Mouse (Mus musculus): ENCODE data around the gene Inhbe. TPM values are rescaled to one million over a fixed set of nuclear protein-coding genes. Genes with fewer than 3 reads are reported as not detected.

Inhbe gene
- polyA plus RNA-seq (2015; fragmentation: Nextera tagmentation; extraction: Ambion mirVana): 0.04 and 0.06 TPM in 2 replicates

GRCm38 (mm10) chr10:127353909-127354895, at the start of gene Inhbe:
TSS of gene Inhbe (minus strand) at chr10:127354411.
- no peaks in the 10 kb centered on the region for H3K36me3 ChIP-seq (replicated peaks)
- H3K4me1 ChIP-seq: peaks cover 5% of the 10 kb centered on the region; the same call in 1 of the 2 replicates
- no peak for ATAC-seq (replicated peaks)
- H3K4me3 ChIP-seq: no peak within 1 kb of the TSS
- H3K27me3 ChIP-seq (replicated peaks): no peaks in the 10 kb centered on the region
- H3K9ac ChIP-seq: no peak within 1 kb of the TSS
- no peaks in the 10 kb centered on the region for H3K9me3 ChIP-seq
- WGBS: 89% methylated on average over 18 of the region's 18 CpGs
- no peak within 1 kb of the TSS for H3K4me2 ChIP-seq
- no peak within 1 kb of the TSS for H3K27ac ChIP-seq

GRCm38 (mm10) chr10:127391774-127392173, 37.6 kb upstream of the Inhbe start:
- no peaks in the 10 kb centered on the region for H3K4me1 ChIP-seq
- WGBS: 84% methylated on average over 6 of the region's 6 CpGs
- H3K27ac ChIP-seq: no peak overlapping the region
- H3K9me3 ChIP-seq: no peaks in the 10 kb centered on the region
- no peak overlapping the region for H3K4me2 ChIP-seq
- peaks cover 8% of the 10 kb centered on the region; the same call in 1 of the 2 replicates for H3K36me3 ChIP-seq (replicated peaks)
- no peak for ATAC-seq (replicated peaks)
- no peak overlapping the region for H3K4me3 ChIP-seq
- no peaks in the 10 kb centered on the region for H3K27me3 ChIP-seq (replicated peaks)
- no peak overlapping the region for H3K9ac ChIP-seq

- Histone ChIP-seq H3K27ac (no peak overlapping the region), H3K9me3 (no peaks in the 10 kb centered on the region), H3K4me1 (peaks cover 19% of the 10 kb centered on the region), H3K4me2 (peak overlapping the region; percentile 57), H3K4me3 (peak overlapping the region; percentile 85), H3K36me3 (replicated peaks) (no peaks in the 10 kb centered on the region), H3K27me3 (replicated peaks) (no peaks in the 10 kb centered on the region), H3K9ac (peak overlapping the region; percentile 85; the same call in 1 of the 2 replicates)
- WGBS: 54% methylated on average over 2 of the region's 2 CpGs
- ATAC-seq (replicated peaks): no peak
Measured at GRCm38 (mm10) chr10:127381743-127382134, 27.5 kb upstream of the Inhbe start.

GRCm38 (mm10) chr10:127380767-127381742, 26.8 kb upstream of the Inhbe start:
- Histone ChIP-seq H3K36me3 (replicated peaks) (no peaks in the 10 kb centered on the region), H3K9me3 (no peaks in the 10 kb centered on the region), H3K27me3 (replicated peaks) (no peaks in the 10 kb centered on the region), H3K4me3 (peak overlapping the region; percentile 85), H3K9ac (peak overlapping the region; percentile 85), H3K4me2 (peak overlapping the region; percentile 57), H3K27ac (peak overlapping the region; percentile 94), H3K4me1 (peaks cover 19% of the 10 kb centered on the region)
- WGBS: 2% methylated on average over 33 of the region's 79 CpGs
- peak; percentile 83 for ATAC-seq (replicated peaks)

- Histone ChIP-seq H3K4me2 (peak within 1 kb of the TSS; percentile 70), H3K9me3 (no peaks in the 10 kb centered on the region), H3K27me3 (replicated peaks) (no peaks in the 10 kb centered on the region), H3K27ac (peak within 1 kb of the TSS; percentile 94), H3K4me1 (peaks cover 19% of the 10 kb centered on the region), H3K4me3 (peak within 1 kb of the TSS; percentile 85), H3K9ac (peak within 1 kb of the TSS; percentile 85), H3K36me3 (replicated peaks) (no peaks in the 10 kb centered on the region)
- WGBS: under 1% methylated on average over 38 of the region's 53 CpGs
- ATAC-seq (replicated peaks): peak; percentile 96
Measured at GRCm38 (mm10) chr10:127380251-127380691, 26.1 kb upstream of the Inhbe start, which contains the start of gene R3hdm2. TSS of gene R3hdm2 (plus strand) at chr10:127380327.

- peaks cover 19% of the 10 kb centered on the region for H3K4me1 ChIP-seq
- ATAC-seq (replicated peaks): no peak
- H3K9ac ChIP-seq: 0 out of 2 replicates have a peak overlapping the region, but pooled peaks have one; percentile 85
- H3K27me3 ChIP-seq (replicated peaks): no peaks in the 10 kb centered on the region
- peak overlapping the region; percentile 70 for H3K4me2 ChIP-seq
- 84% methylated on average over 8 of the region's 8 CpGs for WGBS
- peak overlapping the region; percentile 94 for H3K27ac ChIP-seq
- H3K36me3 ChIP-seq (replicated peaks): no peaks in the 10 kb centered on the region
- H3K9me3 ChIP-seq: no peaks in the 10 kb centered on the region
- H3K4me3 ChIP-seq: peak overlapping the region; percentile 85
Measured at GRCm38 (mm10) chr10:127379654-127380053, 25.4 kb upstream of the Inhbe start.

- H3K4me2 ChIP-seq: no peak overlapping the region
- 77% methylated on average over 3 of the region's 3 CpGs for WGBS
Measured at GRCm38 (mm10) chr10:127377700-127378099, 23.5 kb upstream of the Inhbe start.

GRCm38 (mm10) chr10:127371023-127371422, 16.8 kb upstream of the Inhbe start:
- no peak overlapping the region for H3K9ac ChIP-seq
- H3K4me1 ChIP-seq: no peaks in the 10 kb centered on the region
- H3K4me2 ChIP-seq: no peak overlapping the region
- WGBS: 61% methylated on average over 2 of the region's 2 CpGs
- H3K9me3 ChIP-seq: no peaks in the 10 kb centered on the region
- ATAC-seq (replicated peaks): no peak
- no peaks in the 10 kb centered on the region for H3K36me3 ChIP-seq (replicated peaks)
- H3K4me3 ChIP-seq: no peak overlapping the region
- H3K27ac ChIP-seq: no peak overlapping the region
- no peaks in the 10 kb centered on the region for H3K27me3 ChIP-seq (replicated peaks)

More at GRCm38 (mm10) chr10:127377700-127378099, 23.5 kb upstream of the Inhbe start:
- no peak overlapping the region for H3K4me3 ChIP-seq
- H3K9me3 ChIP-seq: no peaks in the 10 kb centered on the region
- no peaks in the 10 kb centered on the region for H3K27me3 ChIP-seq (replicated peaks)
- H3K9ac ChIP-seq: no peak overlapping the region
- ATAC-seq (replicated peaks): no peak
- peaks cover 16% of the 10 kb centered on the region for H3K4me1 ChIP-seq
- no peak overlapping the region for H3K27ac ChIP-seq
- no peaks in the 10 kb centered on the region for H3K36me3 ChIP-seq (replicated peaks)

GRCm38 (mm10) chr10:127369834-127370820, 15.9 kb upstream of the Inhbe start, which contains the start of gene Inhbc:
TSS of gene Inhbc (minus strand) at chr10:127370431.
- WGBS: 81% methylated on average over 22 of the region's 22 CpGs
- no peak within 1 kb of the TSS for H3K4me3 ChIP-seq
- no peaks in the 10 kb centered on the region for H3K27me3 ChIP-seq (replicated peaks)
- no peaks in the 10 kb centered on the region for H3K36me3 ChIP-seq (replicated peaks)
- no peaks in the 10 kb centered on the region for H3K9me3 ChIP-seq
- no peak within 1 kb of the TSS for H3K4me2 ChIP-seq
- ATAC-seq (replicated peaks): no peak
- no peak within 1 kb of the TSS for H3K9ac ChIP-seq
- no peaks in the 10 kb centered on the region for H3K4me1 ChIP-seq
- no peak within 1 kb of the TSS for H3K27ac ChIP-seq

- no peak overlapping the region for H3K4me2 ChIP-seq
- ATAC-seq (replicated peaks): no peak
- H3K9ac ChIP-seq: no peak overlapping the region
- no peaks in the 10 kb centered on the region for H3K9me3 ChIP-seq
- no peak overlapping the region for H3K4me3 ChIP-seq
- no peaks in the 10 kb centered on the region for H3K36me3 ChIP-seq (replicated peaks)
- H3K27ac ChIP-seq: no peak overlapping the region
- H3K4me1 ChIP-seq: no peaks in the 10 kb centered on the region
- WGBS: 80% methylated on average over 2 of the region's 2 CpGs
- no peaks in the 10 kb centered on the region for H3K27me3 ChIP-seq (replicated peaks)
Measured at GRCm38 (mm10) chr10:127368273-127368672, 14.1 kb upstream of the Inhbe start.

GRCm38 (mm10) chr10:127367116-127367515, 12.9 kb upstream of the Inhbe start:
- Histone ChIP-seq H3K27ac (no peak overlapping the region), H3K4me3 (no peak overlapping the region), H3K4me1 (no peaks in the 10 kb centered on the region), H3K36me3 (replicated peaks) (no peaks in the 10 kb centered on the region), H3K9me3 (no peaks in the 10 kb centered on the region), H3K27me3 (replicated peaks) (no peaks in the 10 kb centered on the region), H3K4me2 (no peak overlapping the region), H3K9ac (no peak overlapping the region)
- ATAC-seq (replicated peaks): no peak
- WGBS: 72% methylated on average over 5 of the region's 5 CpGs
